Mouse (Mus musculus) adrenal gland, postnatal 0 days (tissue): ENCODE measurements around the gene Mrpl48. TPM values are rescaled to one million over a fixed set of nuclear protein-coding genes. Genes with fewer than 3 reads are reported as not detected.

Experiments
- polyA plus RNA-seq: library from polyadenylated mRNA; unstranded; fragments of >200 nt; fragmentation: Nextera tagmentation; extraction: Ambion mirVana; gene quantifications from 2 replicates; pipeline ENCODE4 v1.2.1, GENCODE M21; 2015

Mrpl48 gene
- polyA plus RNA-seq: 102 and 107 TPM in 2 replicates

DNA sequence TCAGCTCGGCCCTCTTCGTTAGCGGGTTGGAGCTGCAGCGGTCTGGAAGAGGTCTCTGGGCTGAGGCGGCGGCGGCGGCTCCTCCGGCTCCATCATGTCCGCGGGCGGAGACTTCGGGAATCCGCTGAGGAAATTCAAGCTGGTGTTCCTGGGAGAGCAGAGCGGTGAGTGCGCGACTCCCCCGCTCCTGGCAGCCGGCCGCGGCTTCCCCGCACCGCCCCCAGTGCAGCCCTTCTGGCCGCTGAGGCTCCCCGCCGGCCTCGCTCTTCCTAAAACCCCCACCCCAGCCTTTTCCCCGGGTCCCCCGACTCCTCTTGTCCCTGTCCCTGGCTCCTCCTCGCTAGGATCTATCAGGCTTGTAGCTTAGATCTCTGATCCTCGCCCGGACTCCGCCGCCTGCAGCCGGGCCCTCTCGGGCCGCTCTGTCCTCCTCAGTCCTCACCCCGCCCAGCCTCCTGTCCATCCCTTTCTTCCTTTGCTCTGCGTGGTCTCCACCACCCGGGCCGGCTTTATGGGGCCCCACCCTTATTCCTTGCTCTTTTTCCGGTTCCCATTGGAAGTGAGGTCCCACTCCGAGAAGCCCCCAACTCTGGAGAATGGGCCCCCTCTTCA is at the start of gene Mrpl48:
Mrpl48 (minus strand) TSS at position 172 of the 612 bp plus-strand sequence.

GRCm38 (mm10) chr7:100607214-100608129 is 629 bp downstream of the Mrpl48 start, which contains the start of gene Rab6a:
Gene Rab6a, plus strand, starts transcription at chr7:100607410.

GRCm38 (mm10) chr7:100536804-100537518 is 71.1 kb downstream of the Mrpl48 start, which contains the start of gene Coa4:
Gene Coa4, plus strand, starts transcription at chr7:100537071.

DNA sequence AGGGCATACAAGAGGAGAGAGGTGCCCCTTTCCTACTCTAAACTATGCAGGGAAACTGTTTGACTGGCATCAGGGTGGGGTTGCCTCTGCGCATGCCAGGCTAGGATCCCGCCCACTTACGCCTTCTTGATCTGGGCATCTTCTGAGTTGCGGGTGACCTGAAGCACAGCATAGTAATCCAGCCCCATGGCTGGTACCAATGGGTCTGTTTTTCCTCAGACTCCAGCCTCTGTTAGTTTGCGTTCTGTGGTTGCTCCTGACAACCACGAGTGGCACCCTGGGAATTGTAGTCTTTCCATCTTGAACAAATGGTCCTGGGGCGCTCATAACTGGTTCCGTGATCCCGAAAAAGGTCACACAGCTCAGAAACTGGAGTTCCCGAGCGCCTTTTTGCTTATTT is 93.5 kb downstream of the Mrpl48 start, which contains the start of gene Dnajb13:
Dnajb13 (minus strand) TSS at position 388 of the 400 bp plus-strand sequence.

Other genes starting within 250 kb of the Mrpl48 start
- 7.0 and 7.6 TPM in 2 replicates for gene C2cd3, start 236.1 kb downstream of the Mrpl48 start, polyA plus RNA-seq
- gene Ppme1, start 236.0 kb downstream of the Mrpl48 start, polyA plus RNA-seq: 31.2 and 35.7 TPM in 2 replicates
- 0.76 and 1.1 TPM in 2 replicates for gene Ucp3, start 135.3 kb downstream of the Mrpl48 start, polyA plus RNA-seq
- gene Ucp2, start 115.0 kb downstream of the Mrpl48 start, polyA plus RNA-seq: 205 and 275 TPM in 2 replicates
- gene Dnajb13, start 93.3 kb downstream of the Mrpl48 start, polyA plus RNA-seq: 0.30 and 0.48 TPM in 2 replicates
- gene Coa4, start 71.2 kb downstream of the Mrpl48 start, polyA plus RNA-seq: 10.5 and 14.4 TPM in 2 replicates
- gene Rab6a, start 891 bp downstream of the Mrpl48 start, polyA plus RNA-seq: 74.6 and 94.8 TPM in 2 replicates
- gene Plekhb1, start 54.1 kb upstream of the Mrpl48 start, polyA plus RNA-seq: 13.7 and 19.6 TPM in 2 replicates
- gene Fam168a, start 98.3 kb upstream of the Mrpl48 start, polyA plus RNA-seq: 22.6 and 29.2 TPM in 2 replicates